Mouse (Mus musculus): ENCODE data around the gene Creb5. TPM values are rescaled to one million over a fixed set of nuclear protein-coding genes. Genes with fewer than 3 reads are reported as not detected.

Creb5 gene
- polyA plus RNA-seq, 1 experiment from 2014 or later = 2.8 TPM

DNA sequence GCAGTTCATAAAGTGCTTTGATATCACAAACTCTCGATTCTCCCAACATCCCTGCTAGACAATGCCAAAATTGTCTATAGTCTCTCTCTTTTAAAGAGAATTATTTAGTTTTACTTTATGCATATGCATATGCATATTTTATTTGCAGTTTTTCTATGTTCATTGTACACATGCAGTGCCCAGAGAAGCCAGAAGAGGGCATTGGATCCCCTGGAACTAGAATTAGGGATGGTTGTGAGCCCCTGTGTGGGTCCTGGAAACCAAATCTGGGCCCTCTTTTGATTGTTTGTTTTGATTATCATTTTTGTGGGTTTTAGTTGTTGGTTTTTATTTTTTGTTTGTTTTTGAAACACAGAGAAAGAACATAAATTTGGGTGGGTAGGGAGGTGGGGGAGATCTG lies 69.3 kb downstream of the Creb5 start:
- 92% methylated on average over 1 of the region's 1 CpGs for WGBS
- Histone ChIP-seq H3K9ac (ENCODE audit: low read depth, low read length) (no peak overlapping the region), H3K36me3 (ENCODE audit: control insufficient read depth, insufficient read depth) (no peaks in the 10 kb centered on the region), H3K27ac (ENCODE audit: low read depth, low read length) (no peak overlapping the region), H3K4me1 (replicated peaks; ENCODE audit: control insufficient read depth, insufficient read depth, low read length) (no peaks in the 10 kb centered on the region), H3K9me3 (ENCODE audit: control insufficient read depth) (no peaks in the 10 kb centered on the region), H3K4me2 (replicated peaks; ENCODE audit: low read depth) (no peak overlapping the region), H3K27me3 (replicated peaks; ENCODE audit: control insufficient read depth, insufficient read depth, low read length) (no peaks in the 10 kb centered on the region), H3K4me3 (ENCODE audit: low read depth, low read length) (no peak overlapping the region)
- ATAC-seq = no peak
- peak; percentile 36 for TF ChIP-seq CTCF (IDR thresholded peaks at IDR 0.05; ENCODE audit: low read depth)

- H3K4me1 ChIP-seq (replicated peaks; ENCODE audit: control insufficient read depth, insufficient read depth, low read length) = no peaks in the 10 kb centered on the region
- H3K4me2 ChIP-seq (replicated peaks; ENCODE audit: low read depth) = no peak overlapping the region
- no peaks in the 10 kb centered on the region for H3K36me3 ChIP-seq (ENCODE audit: control insufficient read depth, insufficient read depth)
- no peak for TF ChIP-seq CTCF (IDR thresholded peaks at IDR 0.05; ENCODE audit: low read depth)
- no peaks in the 10 kb centered on the region for H3K9me3 ChIP-seq (ENCODE audit: control insufficient read depth)
- no peaks in the 10 kb centered on the region for H3K27me3 ChIP-seq (replicated peaks; ENCODE audit: control insufficient read depth, insufficient read depth, low read length)
- H3K27ac ChIP-seq (ENCODE audit: low read depth, low read length) = no peak overlapping the region
- ATAC-seq = no peak
- 69% methylated on average over 5 of the region's 5 CpGs for WGBS
- no peak overlapping the region for H3K4me3 ChIP-seq (ENCODE audit: low read depth, low read length)
- H3K9ac ChIP-seq (ENCODE audit: low read depth, low read length) = no peak overlapping the region
These were observed 76.5 kb downstream of the Creb5 start for GRCm38 (mm10) chr6:53363535-53363934.

DNA sequence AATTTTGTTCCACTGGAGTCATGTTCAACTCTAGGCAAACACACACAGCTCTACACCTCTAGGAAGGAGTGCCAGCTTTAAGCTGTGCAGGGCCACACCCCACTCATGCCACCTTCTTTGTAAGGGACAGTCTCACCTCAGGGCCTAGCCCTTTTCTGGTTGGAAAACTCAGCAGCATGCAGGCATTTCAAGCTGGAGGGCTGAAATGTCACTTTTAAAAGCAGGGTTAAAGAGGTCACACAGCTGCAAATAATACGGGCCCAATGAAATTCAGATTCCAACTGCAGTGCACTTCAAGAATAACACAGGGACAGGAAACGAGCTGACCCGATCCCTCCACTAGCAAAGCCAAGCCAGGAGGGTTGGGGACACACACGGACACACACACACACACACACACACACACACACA lies 76.9 kb downstream of the Creb5 start:
- H3K36me3 ChIP-seq (ENCODE audit: control insufficient read depth, insufficient read depth) = no peaks in the 10 kb centered on the region
- 49% methylated on average over 4 of the region's 4 CpGs for WGBS
- no peak overlapping the region for H3K4me2 ChIP-seq (replicated peaks; ENCODE audit: low read depth)
- no peak for TF ChIP-seq CTCF (IDR thresholded peaks at IDR 0.05; ENCODE audit: low read depth)
- ATAC-seq = no peak
- H3K9me3 ChIP-seq (ENCODE audit: control insufficient read depth) = no peaks in the 10 kb centered on the region
- H3K4me1 ChIP-seq (replicated peaks; ENCODE audit: control insufficient read depth, insufficient read depth, low read length) = no peaks in the 10 kb centered on the region
- H3K27me3 ChIP-seq (replicated peaks; ENCODE audit: control insufficient read depth, insufficient read depth, low read length) = no peaks in the 10 kb centered on the region
- no peak overlapping the region for H3K4me3 ChIP-seq (ENCODE audit: low read depth, low read length)
- H3K27ac ChIP-seq (ENCODE audit: low read depth, low read length) = no peak overlapping the region
- no peak overlapping the region for H3K9ac ChIP-seq (ENCODE audit: low read depth, low read length)

GRCm38 (mm10) chr6:53369147-53369546 lies 82.1 kb downstream of the Creb5 start:
- Histone ChIP-seq H3K4me2 (replicated peaks; ENCODE audit: low read depth) (no peak overlapping the region), H3K36me3 (ENCODE audit: control insufficient read depth, insufficient read depth) (no peaks in the 10 kb centered on the region), H3K27ac (ENCODE audit: low read depth, low read length) (no peak overlapping the region), H3K4me1 (replicated peaks; ENCODE audit: control insufficient read depth, insufficient read depth, low read length) (no peaks in the 10 kb centered on the region), H3K9ac (ENCODE audit: low read depth, low read length) (no peak overlapping the region), H3K27me3 (replicated peaks; ENCODE audit: control insufficient read depth, insufficient read depth, low read length) (no peaks in the 10 kb centered on the region), H3K9me3 (ENCODE audit: control insufficient read depth) (no peaks in the 10 kb centered on the region), H3K4me3 (ENCODE audit: low read depth, low read length) (no peak overlapping the region)
- no peak for TF ChIP-seq CTCF (IDR thresholded peaks at IDR 0.05; ENCODE audit: low read depth)
- no peak for ATAC-seq
- 80% methylated on average over 5 of the region's 5 CpGs for WGBS

- no peak for ATAC-seq
- Histone ChIP-seq H3K9ac (ENCODE audit: low read depth, low read length) (no peak overlapping the region), H3K4me2 (replicated peaks; ENCODE audit: low read depth) (no peak overlapping the region), H3K27ac (ENCODE audit: low read depth, low read length) (no peak overlapping the region), H3K27me3 (replicated peaks; ENCODE audit: control insufficient read depth, insufficient read depth, low read length) (no peaks in the 10 kb centered on the region), H3K9me3 (ENCODE audit: control insufficient read depth) (no peaks in the 10 kb centered on the region), H3K4me3 (ENCODE audit: low read depth, low read length) (no peak overlapping the region), H3K36me3 (ENCODE audit: control insufficient read depth, insufficient read depth) (no peaks in the 10 kb centered on the region), H3K4me1 (replicated peaks; ENCODE audit: control insufficient read depth, insufficient read depth, low read length) (no peaks in the 10 kb centered on the region)
- TF ChIP-seq CTCF (IDR thresholded peaks at IDR 0.05; ENCODE audit: low read depth) = no peak
- 83% methylated on average over 5 of the region's 5 CpGs for WGBS
These were observed 82.9 kb downstream of the Creb5 start for GRCm38 (mm10) chr6:53369928-53370327.

GRCm38 (mm10) chr6:53371962-53372361 lies 84.9 kb downstream of the Creb5 start:
- no peaks in the 10 kb centered on the region for H3K4me1 ChIP-seq (replicated peaks; ENCODE audit: control insufficient read depth, insufficient read depth, low read length)
- no peak for TF ChIP-seq CTCF (IDR thresholded peaks at IDR 0.05; ENCODE audit: low read depth)
- no peaks in the 10 kb centered on the region for H3K36me3 ChIP-seq (ENCODE audit: control insufficient read depth, insufficient read depth)
- H3K4me3 ChIP-seq (ENCODE audit: low read depth, low read length) = no peak overlapping the region
- no peaks in the 10 kb centered on the region for H3K9me3 ChIP-seq (ENCODE audit: control insufficient read depth)
- no peak overlapping the region for H3K9ac ChIP-seq (ENCODE audit: low read depth, low read length)
- no peak overlapping the region for H3K27ac ChIP-seq (ENCODE audit: low read depth, low read length)
- H3K27me3 ChIP-seq (replicated peaks; ENCODE audit: control insufficient read depth, insufficient read depth, low read length) = no peaks in the 10 kb centered on the region
- H3K4me2 ChIP-seq (replicated peaks; ENCODE audit: low read depth) = no peak overlapping the region
- no peak for ATAC-seq
- 92% methylated on average over 9 of the region's 9 CpGs for WGBS

- no peaks in the 10 kb centered on the region for H3K9me3 ChIP-seq (ENCODE audit: control insufficient read depth)
- 29% methylated on average over 3 of the region's 3 CpGs for WGBS
- no peak overlapping the region for H3K4me3 ChIP-seq (ENCODE audit: low read depth, low read length)
- H3K36me3 ChIP-seq (ENCODE audit: control insufficient read depth, insufficient read depth) = no peaks in the 10 kb centered on the region
- no peak overlapping the region for H3K27ac ChIP-seq (ENCODE audit: low read depth, low read length)
- no peaks in the 10 kb centered on the region for H3K27me3 ChIP-seq (replicated peaks; ENCODE audit: control insufficient read depth, insufficient read depth, low read length)
- no peak for ATAC-seq
- H3K4me2 ChIP-seq (replicated peaks; ENCODE audit: low read depth) = no peak overlapping the region
- no peak for TF ChIP-seq CTCF (IDR thresholded peaks at IDR 0.05; ENCODE audit: low read depth)
- no peaks in the 10 kb centered on the region for H3K4me1 ChIP-seq (replicated peaks; ENCODE audit: control insufficient read depth, insufficient read depth, low read length)
- no peak overlapping the region for H3K9ac ChIP-seq (ENCODE audit: low read depth, low read length)
These were observed 87.4 kb downstream of the Creb5 start for GRCm38 (mm10) chr6:53374315-53374941.

All from intestine, postnatal 0 days (tissue).